Mouse (Mus musculus): ENCODE measurements around the gene Cyp3a59.

Cyp3a59 gene

DNA sequence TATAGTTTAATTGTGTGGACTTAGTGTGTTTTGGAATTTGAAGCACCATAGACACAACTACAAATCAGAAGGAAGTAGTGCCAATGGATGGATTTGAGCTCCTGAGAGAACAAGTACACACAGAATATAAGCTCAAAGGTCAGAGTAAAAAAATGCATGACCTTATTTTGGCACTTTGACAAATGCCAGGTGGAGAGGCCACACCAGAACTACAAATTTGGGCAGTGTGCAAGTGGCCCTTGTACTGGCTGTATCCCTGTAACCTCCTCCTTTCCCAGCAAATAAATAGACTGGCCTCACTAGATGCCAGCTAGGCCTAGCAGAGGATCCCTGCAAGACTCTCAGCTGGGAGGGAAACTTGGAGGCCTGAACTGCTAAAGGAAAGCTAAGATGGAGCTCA is at the start of gene Cyp3a59:
Cyp3a59 (plus strand) TSS at position 313 of the 400 bp plus-strand sequence.

DNA sequence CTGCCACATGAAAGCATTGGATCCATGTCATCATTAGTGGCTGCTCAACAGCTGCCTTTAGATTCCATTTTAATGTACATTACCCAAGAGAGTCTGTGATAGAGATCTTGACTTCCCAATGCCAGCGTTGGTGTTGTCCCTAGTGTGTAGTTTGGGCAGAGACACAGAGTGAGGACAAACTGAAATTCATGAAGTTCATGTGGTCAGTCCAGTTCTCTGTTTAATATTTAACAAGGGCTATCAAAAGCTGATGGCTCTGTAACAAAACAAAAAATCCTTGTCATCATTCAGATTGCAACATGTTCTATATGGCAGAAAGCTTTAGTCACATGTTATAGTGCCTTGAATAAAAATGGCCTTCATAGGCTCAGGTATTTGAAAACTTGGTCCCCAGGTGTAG is 9.0 kb upstream of the Cyp3a59 start:
- 50% methylated on average over 1 of the region's 1 CpGs for WGBS

DNA sequence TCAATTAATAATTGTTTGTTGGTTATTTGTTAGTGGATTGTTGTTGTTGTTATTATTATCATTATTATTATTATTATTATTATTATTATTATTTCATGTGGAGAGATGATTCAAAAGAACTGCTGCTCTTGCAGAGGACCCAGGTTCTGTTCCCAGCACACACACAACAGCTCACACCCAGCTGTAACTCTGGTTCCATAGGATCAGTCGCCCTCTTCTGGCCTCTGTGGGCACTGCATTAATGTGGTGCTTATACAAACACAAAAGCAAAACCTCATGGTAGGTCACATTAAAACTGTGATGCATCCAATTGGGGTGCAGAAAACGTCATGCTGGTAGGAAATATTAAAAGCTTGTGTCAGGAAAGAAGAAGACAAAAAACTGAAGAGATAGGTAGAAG is 68.8 kb downstream of the Cyp3a59 start:
- 49% methylated on average over 2 of the region's 2 CpGs for WGBS

DNA sequence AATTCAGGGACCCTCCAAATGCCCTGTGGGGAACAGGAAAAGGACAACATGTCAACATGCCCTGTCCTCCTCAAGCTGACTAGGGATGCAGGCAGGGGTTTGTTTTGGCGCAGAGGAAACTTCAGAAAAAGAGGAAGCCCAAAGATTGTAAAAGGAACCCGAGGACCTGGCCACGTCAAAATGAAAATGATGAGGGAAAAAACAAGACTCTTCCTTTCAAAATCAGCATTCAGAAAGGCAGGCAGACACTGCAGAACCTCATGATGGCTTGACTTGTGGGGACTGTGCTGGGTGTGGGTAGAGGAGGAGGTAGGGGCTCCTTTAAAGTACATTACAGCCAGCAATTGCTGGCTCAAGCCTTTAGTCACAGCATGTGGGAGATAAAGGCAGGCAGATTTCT is 71.4 kb downstream of the Cyp3a59 start:
- WGBS: 64% methylated on average over 3 of the region's 3 CpGs

DNA sequence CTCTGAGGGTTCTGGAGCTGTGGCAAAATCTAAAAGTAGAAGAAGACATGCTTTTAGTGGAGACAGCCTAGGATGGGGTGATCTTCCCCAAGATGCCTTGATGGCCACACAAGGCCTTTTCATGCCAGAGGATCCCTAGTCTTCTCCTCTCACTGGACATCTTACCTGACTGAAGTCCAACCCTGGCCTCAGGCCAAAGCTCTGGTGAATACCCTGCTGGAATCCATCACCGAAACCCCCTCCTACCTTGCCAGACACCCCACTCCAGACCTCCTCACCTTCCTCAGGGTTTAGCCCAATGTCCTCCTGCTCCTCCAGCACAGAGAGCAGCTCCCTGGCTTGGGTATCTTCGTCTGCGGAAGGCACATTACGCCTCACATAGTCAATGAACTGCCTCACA is 79.3 kb downstream of the Cyp3a59 start:
- 89% methylated on average over 4 of the region's 4 CpGs for WGBS

DNA sequence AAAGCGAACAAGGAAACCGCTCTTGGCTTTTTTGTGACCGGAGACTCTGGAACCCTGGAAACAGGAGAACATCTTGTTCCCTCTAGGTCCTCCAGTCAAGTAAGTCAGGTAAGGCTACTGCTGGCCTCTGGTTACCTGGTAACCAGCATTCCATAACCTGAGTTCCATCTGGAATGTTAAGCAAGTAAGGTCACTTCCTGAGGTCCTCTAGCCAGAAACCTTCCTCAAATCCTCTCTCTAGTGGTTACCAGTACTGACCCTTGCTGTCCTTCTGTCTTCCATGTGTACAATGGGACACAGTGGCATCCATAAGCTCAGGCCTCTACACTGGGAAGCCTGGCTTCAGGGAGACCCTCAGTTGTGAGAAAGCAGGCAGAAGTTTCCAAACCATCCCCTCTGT is 81.4 kb downstream of the Cyp3a59 start, which contains the start of gene Gm5565:
Gm5565 (minus strand) TSS at position 101 of the 400 bp plus-strand sequence.
- WGBS: 96% methylated on average over 3 of the region's 3 CpGs
